Mouse (Mus musculus): ENCODE data around the gene Lhfpl2.
"Not testable (repeated sequence)": the region's sequence is repeated elsewhere in the genome, so short reads cannot be mapped to it uniquely, and the experiment has no call there.

Lhfpl2 gene

DNA sequence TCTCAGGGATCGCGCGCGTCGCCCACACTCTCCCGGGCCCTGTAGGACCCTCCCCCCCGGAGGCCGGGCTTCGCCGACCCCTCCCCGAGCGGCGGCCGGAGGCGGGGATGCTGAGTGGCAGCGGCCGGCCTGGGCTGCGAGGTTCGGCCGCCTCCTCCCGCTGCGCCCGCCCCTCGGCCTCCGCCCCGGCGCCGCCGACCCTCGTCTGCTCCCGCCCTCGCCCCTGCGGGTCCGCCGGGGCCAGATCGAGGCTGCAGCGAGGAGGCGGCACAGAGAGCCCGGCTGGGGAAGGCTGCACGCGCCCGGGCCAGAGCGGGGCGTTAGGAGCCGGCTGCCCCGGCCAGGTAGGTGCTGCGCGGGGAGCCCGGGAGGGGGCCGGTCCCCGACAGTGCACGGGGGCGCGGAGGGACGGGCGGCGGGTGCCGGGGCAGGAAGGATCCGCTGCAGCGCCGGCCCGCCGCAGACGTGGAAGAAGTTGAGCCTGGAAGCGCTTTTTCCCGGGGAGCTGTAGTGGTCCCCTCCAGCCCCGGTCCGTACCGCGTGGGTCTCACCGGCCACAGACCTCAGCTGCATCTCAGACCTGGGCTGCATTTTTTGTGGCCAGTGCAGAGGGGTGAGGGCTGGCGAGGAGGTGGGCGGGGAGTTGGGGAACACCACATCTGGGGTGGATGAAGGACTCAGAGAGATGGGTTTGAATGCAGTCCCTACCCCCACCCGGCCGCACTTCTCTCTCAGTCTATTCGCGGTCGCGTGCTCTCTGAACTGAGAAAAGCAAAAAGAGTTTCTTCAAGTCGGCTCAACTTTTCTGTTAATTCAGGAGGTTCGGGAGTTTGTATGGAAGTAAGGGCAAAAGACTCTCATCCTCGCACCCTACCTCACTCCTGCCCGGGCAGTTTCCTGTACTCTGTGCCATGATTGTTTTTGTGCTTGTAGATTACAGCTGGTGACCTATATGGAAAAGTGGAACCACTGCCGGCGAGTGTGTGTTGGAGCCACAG, at the start of gene Lhfpl2:
Gene Lhfpl2 (plus strand): TSS at position 234 of the 998 bp plus-strand sequence.
- peak; percentile 31 to 37 for DNase-seq (ENCODE audit: low spot score in 2 of 2)

DNA sequence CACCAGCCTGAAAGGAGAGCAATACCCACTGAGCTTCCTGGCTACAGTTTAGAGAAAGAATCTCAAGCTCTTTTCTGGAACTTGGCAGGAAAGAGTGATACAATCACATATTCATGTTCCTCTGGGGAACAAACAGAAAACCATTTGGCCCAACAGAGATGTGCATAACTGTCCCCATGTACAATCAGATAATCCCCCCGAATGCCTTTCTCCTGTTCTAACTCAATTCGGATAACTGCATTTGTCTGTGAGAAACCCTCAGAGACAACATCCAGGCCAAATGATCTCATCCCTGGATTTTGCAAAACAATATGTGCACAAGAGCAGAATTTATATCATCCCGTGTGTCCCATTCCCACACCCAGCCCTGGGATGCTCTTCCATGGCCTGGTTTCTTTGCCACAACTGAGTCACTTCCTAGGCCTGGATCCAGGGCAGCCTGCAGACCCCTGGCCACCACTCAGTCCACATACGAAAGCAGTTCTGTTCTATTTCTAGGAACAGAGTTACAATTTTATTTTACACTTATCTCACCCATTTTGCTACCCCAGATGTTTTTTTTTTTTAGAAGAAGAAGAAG, 45.5 kb upstream of the Lhfpl2 start:
- DNase-seq (ENCODE audit: low spot score in 2 of 2): peak; percentile 23 to 33

DNA sequence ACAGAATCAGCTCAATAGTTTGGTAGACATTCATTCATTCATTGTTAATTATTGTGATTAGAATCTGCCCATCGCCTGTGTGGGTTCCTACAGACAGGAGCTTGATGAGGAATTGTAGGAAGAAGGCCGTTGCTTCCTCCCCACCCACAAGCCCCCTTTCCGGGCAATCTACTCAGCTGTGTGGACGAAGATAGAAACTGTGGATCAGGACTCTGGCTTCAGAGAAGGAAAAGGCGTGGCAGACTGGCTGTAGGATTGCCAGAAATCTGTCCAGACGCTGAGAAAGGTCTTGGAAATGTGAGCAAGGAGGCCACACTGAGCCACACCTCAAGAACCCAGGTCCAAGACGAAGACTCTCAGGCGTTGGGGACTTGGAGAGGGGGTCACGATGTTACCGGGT, 43.6 kb upstream of the Lhfpl2 start:
- DNase-seq (ENCODE audit: low spot score in 2 of 2): no peak

DNA sequence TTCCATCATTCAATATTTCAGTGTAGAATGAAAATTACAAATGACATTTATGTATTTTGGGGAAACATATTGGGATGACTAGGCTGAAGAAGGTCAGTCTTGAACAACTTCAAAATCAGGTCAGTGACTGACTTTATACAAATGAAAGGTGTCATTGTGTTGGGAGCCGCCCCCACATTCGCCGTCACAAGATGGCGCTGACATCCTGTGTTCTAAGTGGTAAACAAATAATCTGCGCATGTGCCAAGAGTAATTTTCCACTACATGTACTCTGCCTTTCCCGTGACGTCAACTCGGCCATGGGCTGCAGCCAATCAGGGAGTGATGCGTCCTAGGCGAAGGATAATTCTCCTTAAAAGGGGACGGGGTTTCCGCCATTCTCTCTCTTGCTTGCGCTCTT, 33.0 kb upstream of the Lhfpl2 start:
- not testable (repeated sequence) for DNase-seq (ENCODE audit: low spot score in 2 of 2)

DNA sequence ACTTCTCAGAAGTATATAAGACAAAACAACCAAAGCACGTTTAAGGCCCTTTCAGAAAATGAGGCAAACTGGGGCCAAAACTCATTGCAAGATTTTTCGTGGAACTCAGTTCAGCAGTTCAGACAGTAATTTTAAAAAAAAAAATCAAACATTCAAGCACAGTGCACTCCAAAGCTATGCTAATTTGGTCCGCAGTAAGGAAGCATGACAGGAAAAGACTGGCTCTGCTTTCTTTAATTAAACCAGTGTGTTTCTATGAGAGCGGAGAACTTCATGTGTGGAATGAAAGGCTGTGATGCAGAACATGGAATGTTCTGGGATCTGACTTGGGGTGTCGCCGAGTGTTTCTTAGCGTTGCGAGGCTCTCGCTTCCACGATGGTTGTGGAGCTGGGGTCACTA, 28.4 kb upstream of the Lhfpl2 start:
- no peak for DNase-seq (ENCODE audit: low spot score in 2 of 2)

DNA sequence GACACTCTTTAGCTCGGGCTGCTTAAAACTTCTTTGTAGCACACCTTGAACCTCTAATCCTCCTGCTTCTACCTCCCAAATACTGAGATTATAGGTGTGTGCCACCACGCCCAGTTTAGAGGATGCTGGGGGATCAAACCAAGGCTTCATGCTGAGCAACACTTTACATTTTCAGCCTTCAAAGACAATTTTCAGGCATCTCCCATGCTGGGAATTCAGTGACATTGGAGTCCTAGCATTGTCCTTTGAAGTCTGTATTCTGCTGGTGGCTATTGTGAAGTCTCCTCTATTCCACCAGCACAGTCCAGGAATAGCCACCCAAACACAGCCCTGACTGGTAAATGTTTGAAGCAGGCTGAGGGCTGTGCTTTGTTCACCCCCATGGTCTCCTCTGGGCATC, 27.0 kb upstream of the Lhfpl2 start:
- no peak for DNase-seq (ENCODE audit: low spot score in 2 of 2)

DNA sequence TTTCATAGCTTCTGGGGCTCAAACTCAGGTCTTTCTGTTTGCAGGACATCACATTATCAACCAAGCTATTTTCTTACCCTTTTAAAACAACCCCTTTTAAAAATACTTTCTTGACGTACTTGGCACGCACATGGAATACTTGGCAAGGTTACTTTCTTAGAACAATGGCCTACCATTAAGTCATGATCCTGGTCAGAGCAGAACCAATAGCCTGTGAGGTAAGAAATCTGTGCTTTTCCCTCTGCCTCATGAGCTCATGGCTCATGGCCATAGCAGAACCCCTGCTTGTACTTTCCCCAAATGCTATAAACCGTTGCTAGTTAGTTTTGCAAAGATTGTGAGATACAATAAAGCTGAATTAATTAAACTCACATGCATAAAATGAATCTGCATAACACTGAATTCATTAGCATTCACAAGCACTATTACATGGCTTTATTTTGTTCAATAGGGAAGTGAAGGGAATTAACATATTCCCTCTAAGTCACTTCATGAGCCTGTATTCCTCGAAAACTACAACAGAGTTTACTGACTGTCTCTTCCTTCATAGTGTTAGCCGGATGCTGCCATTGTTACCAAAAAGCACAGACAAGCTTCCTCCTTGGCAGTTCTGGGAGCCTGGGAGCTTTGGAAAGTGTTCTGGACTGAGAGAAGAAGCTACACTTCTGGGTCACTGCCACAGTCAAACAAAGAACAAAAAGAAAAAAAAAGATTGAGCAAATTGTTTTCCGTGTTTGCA, 20.1 kb upstream of the Lhfpl2 start:
- peak; percentile 19 to 49 for DNase-seq (ENCODE audit: low spot score in 2 of 2)

DNA sequence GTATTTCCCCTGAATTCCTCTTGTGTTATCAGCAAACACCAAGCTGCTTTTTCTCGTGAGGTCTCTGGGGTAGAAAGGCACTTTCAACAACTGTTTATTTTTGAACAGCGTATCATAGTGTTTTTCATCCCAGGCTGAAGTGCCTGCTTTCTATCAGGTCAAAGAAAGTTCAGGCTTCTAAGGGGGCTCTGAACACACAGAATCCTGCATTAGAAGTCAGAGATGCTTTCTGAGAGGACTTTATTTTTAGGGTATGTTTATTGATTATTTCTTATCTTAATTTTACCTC, 19.6 kb upstream of the Lhfpl2 start:
- no peak for DNase-seq (ENCODE audit: low spot score in 2 of 2)

DNA sequence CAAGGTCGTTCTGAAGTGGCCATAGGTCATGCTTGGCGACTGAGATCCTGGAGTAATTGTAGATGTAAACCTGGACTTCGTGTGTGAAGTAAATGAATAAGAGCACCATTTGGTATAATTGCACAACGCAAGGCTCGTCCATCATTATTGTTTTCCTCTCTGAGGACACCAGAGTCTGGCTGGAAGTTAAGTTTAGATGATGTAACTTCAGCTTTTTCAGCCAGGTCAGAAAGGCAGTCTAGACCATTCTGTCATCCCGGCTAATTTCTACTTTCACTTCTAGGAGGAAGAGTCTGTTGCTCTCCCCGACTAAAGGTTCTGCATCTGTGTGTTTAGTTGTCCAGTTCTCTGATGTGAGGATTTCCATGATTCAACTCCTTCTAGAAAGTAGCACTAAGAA, 7.6 kb upstream of the Lhfpl2 start:
- peak; percentile 38 to 43 for DNase-seq (ENCODE audit: low spot score in 2 of 2)

DNA sequence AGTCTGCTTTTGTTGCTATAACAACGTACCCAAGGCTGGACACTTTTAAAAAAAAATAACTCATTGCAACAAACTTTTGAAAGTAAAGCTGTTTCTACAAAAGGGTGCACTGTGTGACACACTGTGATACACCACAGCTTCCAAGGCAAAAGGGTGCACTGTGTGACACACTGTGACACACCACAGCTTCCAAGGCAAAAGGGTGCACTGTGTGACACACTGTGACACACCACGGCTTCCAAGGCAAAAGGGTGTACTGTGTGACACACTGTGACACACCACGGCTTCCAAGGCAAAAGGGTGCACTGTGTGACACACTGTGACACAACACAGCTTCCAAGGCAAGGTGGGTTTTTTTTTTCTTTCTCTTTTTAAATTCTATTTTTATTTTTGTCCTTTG, 6.8 kb upstream of the Lhfpl2 start:
- DNase-seq (ENCODE audit: low spot score in 2 of 2): no peak

DNA sequence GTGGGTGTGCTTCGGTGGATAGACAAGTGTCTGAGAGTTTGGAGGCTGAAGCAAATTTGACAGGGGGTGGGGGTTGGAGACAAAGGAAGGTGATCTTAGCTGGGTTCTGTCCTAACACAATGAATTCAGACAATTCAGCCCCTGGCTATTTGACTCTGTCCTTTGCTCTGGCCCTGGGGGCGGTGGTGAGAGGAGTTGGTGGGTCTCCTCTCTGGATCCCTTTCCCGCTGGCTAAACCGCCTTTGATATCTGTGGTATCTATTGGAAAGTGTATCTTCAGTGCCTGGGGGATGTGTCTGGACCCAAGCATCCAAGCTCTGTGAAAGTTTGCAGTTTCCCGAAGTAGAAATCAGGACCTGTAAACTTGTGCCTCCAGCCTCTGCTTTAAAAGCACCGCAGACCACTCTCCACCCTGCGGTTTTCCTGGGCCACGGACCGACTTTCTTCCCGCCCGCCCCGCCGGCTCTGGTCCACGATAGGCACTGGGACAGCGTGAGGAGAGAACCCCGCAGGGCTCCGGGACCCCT, 497 bp upstream of the Lhfpl2 start:
- DNase-seq (ENCODE audit: low spot score in 2 of 2): no peak

DNA sequence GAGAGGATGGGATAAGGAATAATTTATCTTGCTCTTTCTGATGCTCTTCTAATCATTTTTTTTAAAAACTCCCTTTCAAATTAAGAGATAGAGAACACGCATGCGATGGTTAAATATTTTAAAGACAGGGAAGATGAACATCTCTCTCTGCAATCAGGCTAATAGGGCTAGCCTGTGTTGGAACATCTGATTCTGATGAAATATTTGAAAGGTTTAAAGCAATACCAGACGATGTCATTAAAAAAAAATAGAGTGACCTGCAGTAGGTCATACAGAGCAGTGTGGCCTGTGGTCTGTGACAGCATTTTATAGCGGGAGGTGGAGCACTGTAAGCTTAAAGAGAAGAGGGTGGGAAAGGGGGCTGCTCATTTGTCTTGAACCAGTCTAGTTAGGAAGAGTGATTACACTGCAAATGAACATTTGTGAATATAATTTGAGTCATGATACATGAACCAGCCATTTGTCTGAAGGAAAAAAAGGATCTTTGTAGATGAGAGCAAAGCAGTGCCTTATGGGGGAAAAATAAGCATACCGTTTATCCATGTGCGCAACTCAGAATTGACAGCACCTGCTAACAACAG, 1.1 kb downstream of the Lhfpl2 start:
- no peak for DNase-seq (ENCODE audit: low spot score in 2 of 2)

DNA sequence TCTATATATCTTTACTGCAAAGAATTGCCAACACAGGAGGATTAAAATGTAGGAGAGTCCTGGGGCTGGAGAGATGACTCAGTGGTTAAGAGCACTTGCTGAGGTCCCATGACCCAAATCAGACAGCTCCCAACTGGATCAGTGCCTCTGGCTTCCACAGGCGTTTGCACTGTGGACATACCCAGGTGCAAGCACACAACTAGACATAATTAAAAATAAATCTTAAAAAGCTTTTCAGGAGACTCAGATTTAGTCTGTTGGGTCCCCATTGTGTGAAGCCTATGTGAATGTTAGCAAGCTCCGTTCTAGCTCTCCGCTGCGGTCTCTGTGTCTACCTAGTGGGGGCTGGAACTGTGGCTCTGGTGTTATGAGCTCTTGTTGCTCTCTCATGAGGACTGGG, 1.8 kb downstream of the Lhfpl2 start:
- no peak for DNase-seq (ENCODE audit: low spot score in 2 of 2)

DNA sequence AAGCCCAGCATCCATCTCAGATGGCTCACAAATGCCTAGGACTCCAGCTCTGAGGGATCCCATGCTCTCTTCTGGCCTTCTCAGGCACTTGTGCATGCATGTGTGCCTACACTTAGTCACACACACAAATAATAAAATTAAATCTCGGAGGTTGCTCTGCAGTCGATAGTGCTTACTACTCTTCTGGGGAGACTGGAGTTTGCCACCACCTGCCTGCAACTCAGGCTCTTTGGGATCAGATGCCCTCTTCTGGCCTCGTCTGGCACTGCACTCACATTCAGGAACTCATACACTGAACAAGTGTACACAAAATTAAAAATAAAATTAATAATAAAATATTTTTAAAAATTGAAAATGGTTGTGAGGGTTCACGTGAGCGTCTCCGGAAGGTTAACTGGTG, 2.2 kb downstream of the Lhfpl2 start:
- DNase-seq (ENCODE audit: low spot score in 2 of 2): no peak

DNA sequence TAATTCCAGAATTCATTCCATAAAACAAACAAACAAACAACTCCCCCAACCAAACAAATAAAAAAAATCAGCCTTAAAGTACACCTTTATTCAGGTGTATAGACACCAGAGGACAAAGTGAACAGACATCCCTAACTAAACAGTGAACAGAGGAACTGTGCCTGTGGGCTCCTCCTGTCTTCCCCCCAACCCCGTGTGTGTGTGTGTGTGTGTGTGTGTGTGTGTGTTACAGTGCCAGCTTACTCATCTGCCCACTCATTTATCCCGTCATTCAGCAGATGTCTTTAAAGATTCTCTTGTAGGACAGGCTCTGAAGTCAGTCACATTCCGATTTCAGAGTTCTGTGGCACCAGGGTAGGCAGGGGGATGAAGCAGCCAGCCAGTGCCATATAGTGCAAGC, 2.9 kb downstream of the Lhfpl2 start:
- DNase-seq (ENCODE audit: low spot score in 2 of 2): no peak

DNA sequence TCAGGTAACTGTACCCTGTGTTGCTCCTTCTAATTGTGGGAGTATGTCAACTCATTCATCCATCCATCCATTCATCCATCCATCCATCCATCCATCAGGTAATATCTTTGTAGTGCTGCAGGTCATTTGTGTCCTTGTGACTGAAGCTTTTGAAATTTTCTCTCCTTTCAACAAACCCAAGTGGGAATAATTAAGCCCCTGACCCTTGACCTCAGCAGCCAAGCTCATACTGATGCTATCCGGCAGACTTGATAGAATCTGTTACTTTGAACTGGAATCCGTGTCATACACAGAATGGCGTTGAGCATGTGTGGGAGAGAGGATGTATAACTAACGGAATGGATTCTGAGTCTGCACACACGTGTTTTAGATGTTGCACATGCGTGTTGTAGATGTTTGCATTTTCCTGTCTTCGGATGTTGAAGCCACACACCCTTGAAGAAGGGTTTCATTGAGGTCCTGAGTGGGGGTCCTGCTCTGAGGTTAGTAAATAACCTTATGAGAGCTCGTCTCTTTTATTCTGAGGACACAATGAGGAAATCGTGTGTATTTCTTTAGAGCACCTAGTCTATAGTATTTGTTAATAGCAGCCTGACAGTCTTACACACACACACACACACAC, 3.8 kb downstream of the Lhfpl2 start:
- DNase-seq (ENCODE audit: low spot score in 2 of 2): no peak

DNA sequence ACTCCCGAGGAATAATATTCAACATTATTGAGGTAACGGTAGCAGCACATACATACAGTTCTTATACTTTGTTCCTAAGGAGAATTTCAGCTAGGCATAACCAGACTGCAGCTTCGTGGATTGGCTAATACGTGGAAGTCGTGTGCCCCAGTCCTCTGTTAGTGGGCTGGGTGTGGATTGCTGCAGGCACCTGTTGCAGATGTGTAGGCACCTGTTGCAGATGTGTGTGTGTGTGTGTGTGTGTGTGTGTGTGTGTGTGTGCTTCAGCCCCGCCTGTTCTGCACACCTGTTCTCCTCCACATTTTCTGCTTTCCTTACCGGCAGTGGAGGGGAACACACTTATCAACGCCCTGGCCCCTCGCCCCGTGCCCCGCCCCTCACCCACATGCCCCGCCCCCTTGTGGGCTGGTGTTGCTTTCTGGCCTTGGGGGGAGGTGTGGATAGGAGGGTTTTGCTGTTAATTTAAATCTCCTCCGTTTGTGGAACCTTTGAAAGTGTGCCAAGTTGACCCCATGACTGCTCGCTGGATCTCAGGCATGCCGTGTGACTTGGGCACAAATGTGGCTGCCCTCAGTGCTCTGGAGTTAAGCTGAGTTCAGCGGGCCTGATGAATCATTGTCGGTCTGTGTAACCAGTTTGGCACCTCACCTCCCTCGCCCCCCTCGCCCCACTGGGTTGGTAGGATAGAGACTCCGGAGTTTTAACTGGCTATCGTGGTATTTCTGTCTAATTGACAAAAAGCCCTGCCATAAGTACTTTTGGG, 4.9 kb downstream of the Lhfpl2 start:
- no peak for DNase-seq (ENCODE audit: low spot score in 2 of 2)

DNA sequence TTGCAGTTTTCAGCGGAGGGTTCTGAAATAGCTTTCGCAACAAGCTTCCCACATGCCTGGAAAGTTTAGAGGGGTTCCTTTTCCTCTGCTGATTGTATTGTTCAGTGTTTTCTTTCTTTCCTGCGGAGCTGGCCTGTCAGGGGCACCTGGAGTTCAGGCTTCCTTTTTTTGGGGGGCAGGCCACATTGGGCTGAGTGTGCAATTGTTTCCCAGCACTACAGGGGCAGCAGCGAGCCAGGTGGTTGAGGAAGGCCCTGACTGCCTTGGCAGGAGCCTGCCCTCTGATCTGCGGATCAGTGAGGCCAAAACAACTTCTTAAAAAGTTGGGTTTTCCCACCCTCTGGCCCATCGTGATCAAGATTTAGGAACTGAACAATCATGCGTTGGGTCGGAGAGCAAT, 5.6 kb downstream of the Lhfpl2 start:
- DNase-seq (ENCODE audit: low spot score in 2 of 2): peak in 1 of 2 experiments; percentile 8

DNA sequence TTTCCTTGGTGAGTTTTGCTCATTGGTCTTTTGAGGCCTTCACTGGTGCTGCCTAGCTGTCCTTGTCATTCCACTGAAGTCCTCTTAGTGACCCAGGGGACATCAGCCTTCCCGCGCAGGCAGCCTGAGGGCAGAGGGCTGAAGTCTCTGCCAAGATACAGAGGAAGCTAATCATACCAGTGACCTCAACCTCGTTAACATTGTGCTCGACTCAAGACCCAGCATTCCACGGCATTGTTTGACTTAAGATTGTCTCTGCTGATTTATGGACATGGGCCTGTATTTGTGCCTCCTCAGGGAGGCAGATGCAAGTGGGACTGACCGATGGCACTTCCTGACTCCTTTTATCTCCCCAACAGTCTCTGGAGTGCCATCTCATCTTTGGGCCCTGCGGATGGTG, 7.0 kb downstream of the Lhfpl2 start:
- peak; percentile 26 to 55 for DNase-seq (ENCODE audit: low spot score in 2 of 2)

DNA sequence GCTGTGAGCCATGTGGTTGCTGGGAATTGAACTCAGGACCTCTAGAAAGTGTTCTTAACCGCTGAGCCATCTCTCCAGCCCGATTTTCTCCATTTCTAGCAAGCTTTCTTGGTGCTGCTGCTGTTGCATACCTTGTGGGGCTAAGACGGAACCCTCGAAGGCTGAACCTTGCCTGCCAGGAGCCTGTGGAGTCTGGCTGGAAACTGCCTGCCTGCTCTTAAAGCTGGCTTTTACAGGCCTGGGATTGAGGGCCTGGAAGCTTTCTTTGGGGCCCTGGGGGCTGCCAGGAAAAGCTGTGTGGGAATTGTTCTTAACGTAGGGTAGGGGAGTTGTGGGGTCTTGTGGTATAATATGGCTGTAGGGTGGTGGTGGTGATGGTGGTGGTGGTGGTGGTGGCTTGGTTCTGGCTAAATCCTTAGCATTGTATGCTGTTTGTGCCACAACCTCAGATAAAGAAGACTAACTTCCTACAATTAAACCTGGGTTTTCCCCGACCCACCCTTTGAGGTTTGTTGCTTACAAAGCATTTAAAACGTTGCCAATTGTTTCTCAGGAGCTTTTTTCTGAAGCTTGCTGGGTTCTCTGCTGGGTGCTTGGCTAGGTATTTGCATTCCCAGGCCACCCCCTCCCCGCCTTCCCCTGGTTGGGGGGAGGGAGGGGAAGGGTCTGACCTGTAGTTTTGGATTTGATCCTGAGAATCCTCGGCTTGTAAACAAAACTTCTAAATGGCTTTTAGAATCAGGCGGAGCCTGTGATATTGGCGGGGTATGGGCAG, 7.9 kb downstream of the Lhfpl2 start:
- no peak for DNase-seq (ENCODE audit: low spot score in 2 of 2)

Measured in heart, adult 9 months (tissue).